Mouse (Mus musculus): ENCODE measurements around the gene Lgals3. TPM values are rescaled to one million over a fixed set of nuclear protein-coding genes. Genes with fewer than 3 reads are reported as not detected.

Lgals3 gene
- polyA plus RNA-seq, 1 experiment = 1,338 TPM

GRCm38 (mm10) chr14:47371689-47372088 is 4.1 kb downstream of the Lgals3 start:
- no peaks in the 10 kb centered on the region for H3K27me3 ChIP-seq (ENCODE audit: control insufficient read depth, insufficient read depth, insufficient read length)
- peaks cover 35% of the 10 kb centered on the region for H3K79me2 ChIP-seq (ENCODE audit: control insufficient read depth, insufficient read depth)
- peak; percentile 76 for TF ChIP-seq MYOD1 (IDR thresholded peaks at IDR 0.05; ENCODE audit: control insufficient read depth, insufficient read length, low read depth)
- TF ChIP-seq CEBPB (IDR thresholded peaks at IDR 0.05; ENCODE audit: low read depth) = no peak
- no peak for TF ChIP-seq USF1 (IDR thresholded peaks at IDR 0.05; ENCODE audit: low read depth)
- peak; percentile 84 for TF ChIP-seq FOSL1 (IDR thresholded peaks at IDR 0.05; ENCODE audit: insufficient read depth, low read length, poor library complexity, severe bottlenecking)
- no peak for TF ChIP-seq CTCF (IDR thresholded peaks at IDR 0.05; ENCODE audit: control insufficient read depth, insufficient read depth, insufficient read length)
- TF ChIP-seq MAX (IDR thresholded peaks at IDR 0.05) = no peak
- TF ChIP-seq MYOG (IDR thresholded peaks at IDR 0.05; ENCODE audit: control insufficient read depth, extremely low read depth, insufficient read length) = no peak
- peaks cover 8% of the 10 kb centered on the region for H3K36me3 ChIP-seq (ENCODE audit: control insufficient read depth, insufficient read depth)
- H3ac ChIP-seq (ENCODE audit: control insufficient read depth, insufficient read length, low read depth) = no peak overlapping the region
- H3K79me3 ChIP-seq (ENCODE audit: low read depth) = peaks cover 23% of the 10 kb centered on the region
- H3K4me3 ChIP-seq (ENCODE audit: insufficient read depth, poor library complexity, severe bottlenecking) = no peak overlapping the region

DNA sequence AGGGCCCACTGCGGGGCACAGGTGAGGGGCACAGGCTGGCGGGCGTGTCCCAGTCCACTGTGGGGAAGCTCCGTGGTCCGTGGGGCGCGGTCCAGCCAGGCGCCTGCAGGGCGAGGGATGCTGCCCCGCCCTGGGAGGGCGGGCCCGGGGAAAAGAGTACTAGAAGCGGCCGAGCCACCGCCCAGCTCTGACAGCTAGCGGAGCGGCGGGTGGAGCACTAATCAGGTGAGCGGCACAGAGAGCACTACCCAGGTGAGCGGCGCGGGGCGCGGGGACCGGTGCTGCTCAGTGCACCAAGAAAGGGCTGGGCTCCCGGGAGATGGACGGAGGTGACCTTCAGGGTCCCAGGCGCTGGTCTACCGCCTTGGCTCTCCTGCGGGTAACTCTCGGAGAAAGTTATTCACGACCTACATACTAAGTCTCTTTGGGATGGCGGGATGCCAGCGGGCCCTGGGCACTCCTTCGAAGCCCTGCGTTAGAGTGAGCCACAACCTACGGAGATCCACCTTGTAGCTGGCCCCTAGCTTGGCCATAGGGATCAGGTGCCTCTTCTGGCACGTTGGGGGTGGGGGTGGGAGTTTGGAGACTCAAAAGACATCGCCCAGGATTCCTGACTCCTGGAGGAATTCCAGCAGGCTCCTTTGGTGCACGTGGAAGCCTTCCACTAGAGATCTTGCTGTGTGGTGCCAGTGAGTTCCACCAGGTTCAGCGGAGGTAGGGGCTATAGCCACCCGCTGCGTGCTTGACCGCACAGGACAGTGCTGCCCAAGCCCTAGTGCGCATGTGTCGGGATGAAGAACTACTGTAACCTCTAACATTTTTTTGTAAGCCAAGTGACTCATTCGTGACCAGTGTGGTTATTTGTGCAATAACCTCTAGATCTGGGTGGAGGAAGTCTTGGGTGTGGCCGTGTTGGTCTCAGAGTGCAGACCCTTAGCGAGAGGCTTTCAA is 6.5 kb downstream of the Lgals3 start:
- Histone ChIP-seq H3K36me3 (ENCODE audit: control insufficient read depth, insufficient read depth) (peaks cover 20% of the 10 kb centered on the region), H3K79me3 (ENCODE audit: low read depth) (peaks cover 42% of the 10 kb centered on the region), H3K4me3 (ENCODE audit: insufficient read depth, poor library complexity, severe bottlenecking) (peak overlapping the region; percentile 90), H3K79me2 (ENCODE audit: control insufficient read depth, insufficient read depth) (peaks cover 56% of the 10 kb centered on the region), H3ac (ENCODE audit: control insufficient read depth, insufficient read length, low read depth) (peak overlapping the region; percentile 80), H3K27me3 (ENCODE audit: control insufficient read depth, insufficient read depth, insufficient read length) (no peaks in the 10 kb centered on the region)
- TF ChIP-seq MYOG (IDR thresholded peaks at IDR 0.05; ENCODE audit: control insufficient read depth, extremely low read depth, insufficient read length) (no peak), MAX (IDR thresholded peaks at IDR 0.05) (no peak), MYOD1 (IDR thresholded peaks at IDR 0.05; ENCODE audit: control insufficient read depth, insufficient read length, low read depth) (no peak), CEBPB (IDR thresholded peaks at IDR 0.05; ENCODE audit: low read depth) (peak; percentile 99), CTCF (IDR thresholded peaks at IDR 0.05; ENCODE audit: control insufficient read depth, insufficient read depth, insufficient read length) (no peak), FOSL1 (IDR thresholded peaks at IDR 0.05; ENCODE audit: insufficient read depth, low read length, poor library complexity, severe bottlenecking) (peak; percentile 73), USF1 (IDR thresholded peaks at IDR 0.05; ENCODE audit: low read depth) (no peak)

DNA sequence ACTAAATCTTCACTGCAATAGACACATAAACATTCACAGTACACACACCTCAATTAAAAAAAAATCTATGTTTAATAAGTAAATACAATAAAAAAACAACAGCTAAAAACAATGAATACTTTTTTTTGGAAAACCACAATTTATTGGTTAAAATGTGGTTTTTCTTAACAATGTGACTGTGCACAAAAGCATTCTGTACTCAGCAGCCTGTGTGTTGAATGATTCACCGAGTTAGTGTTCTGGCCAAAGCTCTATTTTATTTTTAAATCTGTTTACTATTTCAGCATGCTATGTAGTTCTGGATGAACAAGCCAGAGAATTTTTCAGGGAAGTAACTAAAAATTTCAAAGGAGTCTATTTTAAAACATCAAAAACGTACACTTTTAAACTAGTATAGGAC is 9.0 kb downstream of the Lgals3 start:
- H3ac ChIP-seq (ENCODE audit: control insufficient read depth, insufficient read length, low read depth) = no peak overlapping the region
- H3K27me3 ChIP-seq (ENCODE audit: control insufficient read depth, insufficient read depth, insufficient read length) = no peaks in the 10 kb centered on the region
- H3K4me3 ChIP-seq (ENCODE audit: insufficient read depth, poor library complexity, severe bottlenecking) = peak overlapping the region; percentile 90
- peaks cover 81% of the 10 kb centered on the region for H3K79me2 ChIP-seq (ENCODE audit: control insufficient read depth, insufficient read depth)
- peaks cover 46% of the 10 kb centered on the region for H3K36me3 ChIP-seq (ENCODE audit: control insufficient read depth, insufficient read depth)
- TF ChIP-seq FOSL1 (IDR thresholded peaks at IDR 0.05; ENCODE audit: insufficient read depth, low read length, poor library complexity, severe bottlenecking) = peak; percentile 17
- TF ChIP-seq MAX (IDR thresholded peaks at IDR 0.05) = no peak
- peaks cover 56% of the 10 kb centered on the region for H3K79me3 ChIP-seq (ENCODE audit: low read depth)

- peaks cover 59% of the 10 kb centered on the region for H3K36me3 ChIP-seq (ENCODE audit: control insufficient read depth, insufficient read depth)
- H3ac ChIP-seq (ENCODE audit: control insufficient read depth, insufficient read length, low read depth) = no peak overlapping the region
- no peak overlapping the region for H3K4me3 ChIP-seq (ENCODE audit: insufficient read depth, poor library complexity, severe bottlenecking)
- H3K27me3 ChIP-seq (ENCODE audit: control insufficient read depth, insufficient read depth, insufficient read length) = no peaks in the 10 kb centered on the region
- TF ChIP-seq MYOG (IDR thresholded peaks at IDR 0.05; ENCODE audit: control insufficient read depth, extremely low read depth, insufficient read length) = no peak
- TF ChIP-seq CEBPB (IDR thresholded peaks at IDR 0.05; ENCODE audit: low read depth) = no peak
- TF ChIP-seq FOSL1 (IDR thresholded peaks at IDR 0.05; ENCODE audit: insufficient read depth, low read length, poor library complexity, severe bottlenecking) = no peak
- TF ChIP-seq MYOD1 (IDR thresholded peaks at IDR 0.05; ENCODE audit: control insufficient read depth, insufficient read length, low read depth) = no peak
- TF ChIP-seq MAX (IDR thresholded peaks at IDR 0.05) = no peak
- no peak for TF ChIP-seq CTCF (IDR thresholded peaks at IDR 0.05; ENCODE audit: control insufficient read depth, insufficient read depth, insufficient read length)
- no peak for TF ChIP-seq USF1 (IDR thresholded peaks at IDR 0.05; ENCODE audit: low read depth)
- peaks cover 82% of the 10 kb centered on the region for H3K79me2 ChIP-seq (ENCODE audit: control insufficient read depth, insufficient read depth)
- H3K79me3 ChIP-seq (ENCODE audit: low read depth) = peaks cover 62% of the 10 kb centered on the region
Measured at GRCm38 (mm10) chr14:47378336-47378735, 10.8 kb downstream of the Lgals3 start.

DNA sequence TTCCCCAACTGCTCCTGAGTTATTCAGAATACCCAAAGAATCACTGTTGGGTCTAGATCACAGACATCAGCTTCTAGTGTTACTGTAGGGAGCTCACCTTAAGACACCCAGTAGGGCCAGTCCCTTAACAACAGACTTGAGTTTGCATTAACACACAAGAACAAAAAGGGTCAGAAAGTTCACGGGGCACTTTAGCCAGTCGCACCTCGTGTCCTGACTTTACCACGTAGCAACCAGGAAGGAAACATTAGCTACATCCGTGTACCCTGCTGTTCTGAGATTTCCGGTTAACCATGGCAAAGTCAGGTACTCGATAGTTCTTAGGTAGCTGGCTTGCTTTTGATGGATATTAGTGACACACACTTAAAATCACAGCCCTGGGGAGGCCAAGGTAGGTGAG is 16.4 kb downstream of the Lgals3 start:
- Histone ChIP-seq H3ac (ENCODE audit: control insufficient read depth, insufficient read length, low read depth) (no peak overlapping the region), H3K27me3 (ENCODE audit: control insufficient read depth, insufficient read depth, insufficient read length) (no peaks in the 10 kb centered on the region), H3K79me3 (ENCODE audit: low read depth) (peaks cover 20% of the 10 kb centered on the region), H3K4me3 (ENCODE audit: insufficient read depth, poor library complexity, severe bottlenecking) (no peak overlapping the region), H3K36me3 (ENCODE audit: control insufficient read depth, insufficient read depth) (peaks cover 91% of the 10 kb centered on the region), H3K79me2 (ENCODE audit: control insufficient read depth, insufficient read depth) (peaks cover 30% of the 10 kb centered on the region)
- TF ChIP-seq CTCF (IDR thresholded peaks at IDR 0.05; ENCODE audit: control insufficient read depth, insufficient read depth, insufficient read length) = no peak

- no peak overlapping the region for H3ac ChIP-seq (ENCODE audit: control insufficient read depth, insufficient read length, low read depth)
- H3K79me3 ChIP-seq (ENCODE audit: low read depth) = peaks cover 14% of the 10 kb centered on the region
- H3K27me3 ChIP-seq (ENCODE audit: control insufficient read depth, insufficient read depth, insufficient read length) = no peaks in the 10 kb centered on the region
- H3K79me2 ChIP-seq (ENCODE audit: control insufficient read depth, insufficient read depth) = peaks cover 23% of the 10 kb centered on the region
- H3K4me3 ChIP-seq (ENCODE audit: insufficient read depth, poor library complexity, severe bottlenecking) = no peak overlapping the region
- no peak for TF ChIP-seq MAX (IDR thresholded peaks at IDR 0.05)
- TF ChIP-seq MYOD1 (IDR thresholded peaks at IDR 0.05; ENCODE audit: control insufficient read depth, insufficient read length, low read depth) = no peak
- no peak for TF ChIP-seq FOSL1 (IDR thresholded peaks at IDR 0.05; ENCODE audit: insufficient read depth, low read length, poor library complexity, severe bottlenecking)
- TF ChIP-seq CTCF (IDR thresholded peaks at IDR 0.05; ENCODE audit: control insufficient read depth, insufficient read depth, insufficient read length) = no peak
- no peak for TF ChIP-seq MYOG (IDR thresholded peaks at IDR 0.05; ENCODE audit: control insufficient read depth, extremely low read depth, insufficient read length)
- no peak for TF ChIP-seq USF1 (IDR thresholded peaks at IDR 0.05; ENCODE audit: low read depth)
- TF ChIP-seq CEBPB (IDR thresholded peaks at IDR 0.05; ENCODE audit: low read depth) = no peak
- H3K36me3 ChIP-seq (ENCODE audit: control insufficient read depth, insufficient read depth) = peaks cover 92% of the 10 kb centered on the region
Measured at GRCm38 (mm10) chr14:47384653-47385052, 17.1 kb downstream of the Lgals3 start.
